Mouse (Mus musculus) midbrain, embryonic 14.5 days (tissue): ENCODE results near the gene Tmem74b. TPM values are rescaled to one million over a fixed set of nuclear protein-coding genes. Genes with fewer than 3 reads are reported as not detected.

Source experiments
- ATAC-seq: fragments of 200-750 bp; cut with Nextera tagmentation; 2 replicates; pipeline ENCODE4 v1.8.0; 2017; ENCODE audit warnings: moderate number of reproducible peaks, moderate library complexity; ENCODE audit not compliant: low FRiP score, low TSS enrichment
- DNase-seq: peaks from one replicate; pipeline ENCODE4 v3.0.0-alpha.2; 2015
- H3K27ac ChIP-seq: fragments of 300-500 bp; sonication (generic); replicated peaks from 2 replicates; pipeline ENCODE4 v1.5.1; 2014; ENCODE audit warnings: mild to moderate bottlenecking, low read depth, low read length, moderate library complexity
- H3K27me3 ChIP-seq: fragments of 300-500 bp; sonication (generic); 2 replicates; pipeline ENCODE4 v1.6.1; 2014; ENCODE audit warnings: low read length, control low read depth, mixed read lengths; ENCODE audit not compliant: control insufficient read depth, insufficient read depth
- H3K36me3 ChIP-seq: fragments of 300-500 bp; sonication (generic); 2 replicates; pipeline ENCODE4 v1.6.1; 2014; ENCODE audit warnings: low read length, control low read depth; ENCODE audit not compliant: control insufficient read depth, insufficient read depth
- H3K4me1 ChIP-seq: fragments of 300-500 bp; sonication (generic); 2 replicates; pipeline ENCODE4 v1.6.1; 2014; ENCODE audit warnings: mild to moderate bottlenecking, antibody characterized with exemption, low read length, control low read depth; ENCODE audit not compliant: control insufficient read depth, insufficient read depth
- H3K4me2 ChIP-seq: fragments of 300-500 bp; sonication (generic); 2 replicates; pipeline ENCODE4 v1.6.1; 2014; ENCODE audit warnings: mild to moderate bottlenecking, low read length, moderate library complexity
- H3K4me3 ChIP-seq: fragments of 300-500 bp; sonication (generic); replicated peaks from 2 replicates; pipeline ENCODE4 v1.5.1; 2014; ENCODE audit warnings: low read depth, low read length
- H3K9ac ChIP-seq: fragments of 300-500 bp; sonication (generic); replicated peaks from 2 replicates; pipeline ENCODE4 v1.6.1; 2014; ENCODE audit warnings: mild to moderate bottlenecking, low read length, moderate library complexity
- H3K9me3 ChIP-seq: fragments of 300-500 bp; sonication (generic); 2 replicates; pipeline ENCODE4 v1.6.1; 2016; ENCODE audit warnings: low read length, control low read depth, mixed read lengths; ENCODE audit not compliant: control insufficient read depth
- WGBS: fragments of 180-500 bp; shearing (Covaris S2); extraction: QIAGEN DNeasy Blood & Tissue Kit; methylation state at CpG from one replicate; pipeline ENCODE4 v1.1.7; 2014; 5-methylcytosine and 5-hydroxymethylcytosine counted together
- polyA plus RNA-seq: library from polyadenylated mRNA; unstranded; fragments of >200 nt; fragmentation: Nextera tagmentation; extraction: Ambion mirVana; gene quantifications from 2 replicates; pipeline ENCODE4 v1.2.1, GENCODE M21; 2014

The Tmem74b gene
- polyA plus RNA-seq, 1 experiment from 2014 or later = 20.7 TPM

DNA sequence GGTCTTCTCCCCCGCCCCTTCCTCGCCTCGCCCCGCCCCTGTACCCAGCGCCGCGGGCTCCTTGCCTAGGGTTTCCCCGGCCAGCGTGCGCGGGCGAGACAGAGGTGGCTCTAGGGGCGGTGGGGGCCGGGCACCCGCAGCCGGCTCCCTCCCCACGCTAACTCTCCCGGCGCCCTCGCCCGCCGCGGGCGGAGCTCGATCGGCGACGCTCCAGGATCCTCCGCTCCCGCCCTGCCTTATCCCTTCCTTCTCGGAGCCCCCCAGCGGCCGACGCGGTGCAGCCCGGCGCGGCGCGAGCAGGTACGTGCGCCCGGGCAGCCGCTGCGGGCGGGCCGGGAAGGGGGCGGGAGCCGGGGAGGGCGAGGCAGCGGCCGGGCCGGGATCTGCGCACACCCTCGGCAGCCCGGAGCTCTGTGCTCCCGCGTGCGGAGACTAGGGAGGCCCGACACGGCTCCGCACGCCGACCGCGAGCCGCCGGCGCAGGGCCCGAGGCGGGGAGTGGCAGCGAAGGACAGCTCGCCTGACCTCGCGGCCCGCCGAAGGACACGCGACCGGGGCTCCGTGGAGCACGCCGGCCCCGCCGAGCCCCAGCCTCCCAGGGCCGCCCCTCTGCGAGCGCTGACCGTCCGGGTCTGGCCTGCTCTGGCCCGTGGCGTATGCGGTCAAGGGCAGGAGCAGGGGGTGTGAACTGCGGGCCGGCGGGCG is 490 bp downstream of the Tmem74b start:
- peak overlapping the region; percentile 91 for H3K4me2 ChIP-seq
- peak; percentile 87 for DNase-seq
- H3K9ac ChIP-seq = peak overlapping the region; percentile 94
- no peaks in the 10 kb centered on the region for H3K9me3 ChIP-seq
- ATAC-seq = peak; percentile 89
- H3K27me3 ChIP-seq = no peaks in the 10 kb centered on the region; the same call in 1 of the 2 replicates
- H3K4me3 ChIP-seq = peak overlapping the region; percentile 84
- H3K36me3 ChIP-seq = peaks cover 14% of the 10 kb centered on the region
- peak overlapping the region; percentile 81 for H3K27ac ChIP-seq
- under 1% methylated on average over 90 of the region's 97 CpGs for WGBS
- H3K4me1 ChIP-seq = peaks cover 18% of the 10 kb centered on the region

DNA sequence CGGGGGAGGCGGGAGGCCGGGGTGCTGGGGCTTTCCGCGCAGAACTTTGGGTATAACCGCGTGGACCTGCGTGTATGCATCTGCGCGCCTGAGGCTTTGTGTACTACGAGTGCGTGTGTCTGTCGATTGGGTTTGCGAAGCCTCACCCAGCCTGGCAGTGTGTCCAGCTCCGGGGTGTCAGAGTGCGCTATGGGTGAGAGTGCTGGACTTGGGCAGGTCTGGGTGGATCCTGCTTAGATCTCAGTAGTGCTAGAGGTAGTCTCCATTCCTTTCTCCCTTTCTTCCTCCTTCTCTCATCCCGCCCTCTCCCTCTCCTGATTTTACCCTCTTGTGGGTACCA is 1.0 kb downstream of the Tmem74b start:
- Histone ChIP-seq H3K4me1 (peaks cover 18% of the 10 kb centered on the region), H3K4me2 (peak overlapping the region; percentile 91), H3K9me3 (no peaks in the 10 kb centered on the region), H3K27me3 (no peaks in the 10 kb centered on the region; the same call in 1 of the 2 replicates), H3K36me3 (peaks cover 17% of the 10 kb centered on the region), H3K4me3 (peak overlapping the region; percentile 84), H3K27ac (peak overlapping the region; percentile 81), H3K9ac (peak overlapping the region; percentile 94)
- peak; percentile 70 for DNase-seq
- peak; percentile 53 for ATAC-seq
- 2% methylated on average over 17 of the region's 17 CpGs for WGBS

GRCm38 (mm10) chr2:151712647-151713046 is 10.8 kb downstream of the Tmem74b start:
- ATAC-seq (no peak), DNase-seq (peak; percentile 7)
- Histone ChIP-seq H3K4me1 (no peaks in the 10 kb centered on the region), H3K4me2 (no peak overlapping the region), H3K27me3 (no peaks in the 10 kb centered on the region), H3K36me3 (peaks cover 32% of the 10 kb centered on the region), H3K9me3 (no peaks in the 10 kb centered on the region), H3K9ac (no peak overlapping the region), H3K4me3 (no peak overlapping the region), H3K27ac (no peak overlapping the region)
- WGBS = 47% methylated on average over 3 of the region's 3 CpGs

DNA sequence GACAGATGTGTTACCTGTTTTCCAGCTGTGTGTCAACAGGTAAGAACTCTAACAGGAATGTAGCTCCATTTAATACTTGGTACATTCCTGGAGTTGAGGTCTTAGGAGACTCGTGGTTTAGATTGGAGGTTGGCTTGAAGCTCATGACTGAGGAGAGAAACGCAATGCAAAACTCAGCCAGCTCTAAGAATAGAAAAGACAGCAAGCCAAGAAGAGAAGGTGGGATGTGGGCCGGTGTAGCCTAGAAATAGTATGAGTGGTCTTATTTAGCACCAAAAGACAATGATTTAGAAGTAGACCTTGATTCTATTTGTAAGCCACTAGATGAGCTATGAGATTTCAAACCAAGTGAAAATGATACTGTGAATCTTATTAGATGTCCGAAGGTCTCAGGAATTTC is 13.7 kb downstream of the Tmem74b start:
- peaks cover 61% of the 10 kb centered on the region for H3K36me3 ChIP-seq
- H3K4me3 ChIP-seq = no peak overlapping the region
- WGBS = 97% methylated on average over 4 of the region's 4 CpGs
- no peak overlapping the region for H3K4me2 ChIP-seq
- DNase-seq (no peak), ATAC-seq (no peak)
- no peaks in the 10 kb centered on the region for H3K9me3 ChIP-seq
- H3K27ac ChIP-seq = no peak overlapping the region
- H3K9ac ChIP-seq = no peak overlapping the region
- H3K4me1 ChIP-seq = no peaks in the 10 kb centered on the region
- no peaks in the 10 kb centered on the region for H3K27me3 ChIP-seq

DNA sequence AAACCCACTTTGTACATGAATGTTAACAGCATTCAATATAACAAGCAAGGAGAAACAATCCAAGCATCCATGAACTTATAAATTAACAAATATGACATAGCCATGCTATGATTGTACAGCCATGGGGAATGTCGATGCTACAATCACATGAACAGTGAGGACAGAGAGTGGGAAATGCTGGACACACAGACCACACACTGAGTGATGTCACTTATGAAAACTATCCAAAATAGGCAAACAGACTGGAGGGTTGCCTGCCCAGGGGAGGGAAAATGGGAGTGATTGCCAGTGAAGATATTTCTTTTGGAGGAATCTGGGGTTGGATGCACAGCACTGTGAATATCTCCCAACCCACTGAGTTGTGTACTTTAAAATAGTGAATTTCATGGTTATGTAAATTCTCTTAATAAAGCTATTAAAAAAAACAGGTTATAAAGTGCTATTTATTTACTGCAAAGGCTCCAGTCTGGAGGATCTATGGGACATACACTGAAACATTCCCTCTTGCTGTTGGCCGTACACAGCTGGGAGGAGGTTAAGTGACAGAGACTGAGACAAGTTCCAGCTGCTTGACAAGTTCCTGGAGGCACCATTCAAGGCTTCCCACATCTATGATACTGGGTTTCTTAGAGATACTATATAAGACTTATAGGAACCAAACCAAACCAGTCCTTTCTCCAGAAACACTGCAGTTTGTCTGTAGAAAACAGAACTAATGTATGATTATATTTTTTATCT is 14.7 kb downstream of the Tmem74b start:
- DNase-seq = no peak
- Histone ChIP-seq H3K9me3 (no peaks in the 10 kb centered on the region), H3K36me3 (peaks cover 64% of the 10 kb centered on the region), H3K27ac (no peak overlapping the region), H3K4me1 (no peaks in the 10 kb centered on the region), H3K27me3 (no peaks in the 10 kb centered on the region), H3K4me3 (no peak overlapping the region), H3K4me2 (no peak overlapping the region), H3K9ac (no peak overlapping the region)
- no peak for ATAC-seq
- 92% methylated on average over 2 of the region's 2 CpGs for WGBS

DNA sequence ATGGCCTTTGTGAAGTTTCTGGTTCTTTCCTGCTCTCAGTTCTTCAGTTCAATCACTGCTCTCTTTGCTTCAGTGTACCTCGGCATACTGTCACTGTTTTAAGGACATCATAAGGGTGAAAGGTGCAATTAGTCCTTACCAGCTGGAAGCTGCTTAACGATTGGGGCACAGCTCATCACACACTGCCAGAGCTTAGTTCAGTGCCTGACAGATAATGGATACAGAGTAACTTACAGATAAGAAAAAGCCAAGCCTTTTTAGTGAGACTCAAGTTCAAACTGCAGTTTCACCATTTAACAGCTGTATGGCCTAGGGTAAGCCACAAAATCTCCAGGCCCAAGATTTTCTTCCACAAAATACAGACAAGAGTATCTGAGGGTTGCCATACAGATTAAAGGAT is 22.3 kb downstream of the Tmem74b start:
- H3K27ac ChIP-seq = no peak overlapping the region
- peaks cover 86% of the 10 kb centered on the region for H3K36me3 ChIP-seq
- H3K4me2 ChIP-seq = no peak overlapping the region
- no peaks in the 10 kb centered on the region for H3K27me3 ChIP-seq
- H3K9me3 ChIP-seq = no peaks in the 10 kb centered on the region
- no peak overlapping the region for H3K9ac ChIP-seq
- H3K4me1 ChIP-seq = no peaks in the 10 kb centered on the region
- DNase-seq (no peak), ATAC-seq (no peak)
- 97% methylated on average over 2 of the region's 2 CpGs for WGBS
- H3K4me3 ChIP-seq = no peak overlapping the region

DNA sequence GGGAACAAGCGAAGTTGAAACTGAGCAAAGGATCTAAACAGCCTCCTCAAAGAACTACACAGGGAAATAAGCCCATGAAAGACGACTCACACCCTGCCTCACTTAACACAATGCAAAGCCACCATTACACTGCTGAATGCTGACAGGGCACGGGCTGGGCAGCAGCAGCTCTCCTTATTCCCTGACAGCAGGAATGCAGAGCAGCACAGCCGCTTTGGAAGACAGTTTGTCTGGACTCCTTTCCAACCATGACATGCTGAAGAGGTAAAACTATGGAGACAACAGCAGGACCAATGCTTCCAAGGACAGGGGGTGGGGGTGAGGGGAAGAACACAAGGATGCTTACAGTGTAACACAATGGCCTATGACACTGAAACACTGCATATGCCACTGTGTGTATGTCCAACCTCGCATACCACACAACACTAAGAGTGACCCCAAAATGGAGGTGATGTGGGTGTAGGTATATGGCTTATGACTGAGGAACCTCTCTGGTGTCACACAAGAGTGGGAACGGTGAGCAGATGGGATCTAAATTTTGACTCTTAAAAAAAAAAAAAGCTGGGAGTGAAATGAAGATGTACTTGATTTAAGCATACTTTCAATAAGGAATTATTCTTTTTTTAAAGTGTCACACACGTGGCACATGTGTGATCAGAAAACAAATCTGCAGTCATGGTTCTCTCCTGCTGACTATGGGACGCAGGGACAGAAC is 31.5 kb downstream of the Tmem74b start:
- Histone ChIP-seq H3K4me1 (no peaks in the 10 kb centered on the region), H3K36me3 (peaks cover 55% of the 10 kb centered on the region)

GRCm38 (mm10) chr2:151735422-151735821 is 33.6 kb downstream of the Tmem74b start:
- Histone ChIP-seq H3K27ac (no peak overlapping the region), H3K4me3 (no peak overlapping the region), H3K4me2 (no peak overlapping the region), H3K36me3 (peaks cover 34% of the 10 kb centered on the region), H3K4me1 (peaks cover 13% of the 10 kb centered on the region), H3K27me3 (no peaks in the 10 kb centered on the region), H3K9me3 (no peaks in the 10 kb centered on the region), H3K9ac (no peak overlapping the region)
- ATAC-seq (no peak), DNase-seq (no peak)
- 95% methylated on average over 6 of the region's 6 CpGs for WGBS

More for the DNA sequence above, 31.5 kb downstream of the Tmem74b start:
- Histone ChIP-seq H3K27ac (no peak overlapping the region), H3K4me2 (no peak overlapping the region), H3K27me3 (no peaks in the 10 kb centered on the region), H3K9ac (no peak overlapping the region), H3K4me3 (no peak overlapping the region), H3K9me3 (no peaks in the 10 kb centered on the region)
- no peak for ATAC-seq
- 90% methylated on average over 8 of the region's 8 CpGs for WGBS
- no peak for DNase-seq
